Comparison of ENCODE assay signal across 15 mouse cellular contexts in the genomic region with DNA sequence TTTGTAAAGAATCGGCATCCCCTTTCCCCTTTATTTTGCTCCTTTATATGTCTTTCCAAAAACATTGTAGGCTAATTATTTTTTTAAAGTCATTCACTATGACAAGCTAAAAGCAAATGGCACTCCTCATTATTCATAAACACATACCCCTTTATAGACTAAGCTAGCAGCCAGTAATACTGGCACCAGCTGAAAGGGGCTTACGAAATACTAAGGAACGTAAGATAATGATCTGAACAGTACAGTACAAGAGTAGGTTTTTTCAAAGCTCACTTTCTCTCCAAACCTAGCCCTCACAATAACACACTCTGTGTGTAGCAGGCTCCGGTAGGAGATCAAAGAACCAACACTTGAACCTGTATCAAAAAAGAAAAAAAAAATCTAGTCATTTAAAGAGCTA.
"Had no signal": no experiment of that assay in that cellular context is flagged by ENCODE, and none has a peak within 500 bp of the region (broad histone marks: within the 10 kb centered on the region; RNA-seq: fewer than 3 reads in every experiment).

No protein-coding gene starts in this region.

- H3K36me3 ChIP-seq: kidney, embryonic 15.5 days; limb, embryonic 15.5 days; liver, embryonic 13.5 days; midbrain, embryonic 10.5 days; neural tube, embryonic 15.5 days had no signal

- H3K9me3 ChIP-seq: kidney, embryonic 15.5 days; limb, embryonic 15.5 days; liver, embryonic 13.5 days; midbrain, embryonic 10.5 days; neural tube, embryonic 15.5 days had no signal

- H3K27me3 ChIP-seq: kidney, embryonic 15.5 days; limb, embryonic 15.5 days; liver, embryonic 13.5 days; neural tube, embryonic 15.5 days had no signal

- H3K4me3 ChIP-seq: kidney, embryonic 15.5 days; limb, embryonic 15.5 days; liver, embryonic 13.5 days; midbrain, embryonic 10.5 days; myocyte; neural tube, embryonic 15.5 days had no signal

- DNase-seq: kidney, adult 2 months; kidney, postnatal 25 days; layer of hippocampus, adult 9-11 months; layer of hippocampus, postnatal 36 days; liver, embryonic 13.5 days; lung, embryonic 14.5 days; lung, postnatal 4 days; midbrain, embryonic 14.5 days; thymus, adult 2 months; thymus, postnatal 36 days had no signal

- H3K27ac ChIP-seq: kidney, embryonic 15.5 days; limb, embryonic 15.5 days; liver, embryonic 13.5 days; midbrain, embryonic 10.5 days; neural tube, embryonic 15.5 days had no signal

- H3K4me2 ChIP-seq: kidney, embryonic 15.5 days; limb, embryonic 15.5 days; liver, embryonic 13.5 days; lung, embryonic 14.5 days; neural tube, embryonic 15.5 days had no signal

- H3K9ac ChIP-seq: kidney, embryonic 15.5 days; limb, embryonic 15.5 days; liver, embryonic 13.5 days; lung, embryonic 14.5 days; neural tube, embryonic 15.5 days had no signal

- H3K4me1 ChIP-seq: kidney, embryonic 15.5 days; limb, embryonic 15.5 days; midbrain, embryonic 10.5 days; neural tube, embryonic 15.5 days had no signal
